Mouse (Mus musculus): ENCODE results near the gene Ldlrad3. TPM values are rescaled to one million over a fixed set of nuclear protein-coding genes. Genes with fewer than 3 reads are reported as not detected.
A peak's percentile ranks its signal among the peaks of the same experiment; 100 is the strongest.

Gene Ldlrad3
- total RNA-seq, 2 experiments from 2014 or later = 6.0 to 6.6 TPM

- intact Hi-C loops (cut with DNase I) = loop anchor here (5.0 kb wide), 1 partner anchor 34 kb away; no protein-coding TSS in a partner anchor
- no peak for DNase-seq
These were observed 38.1 kb downstream of the Ldlrad3 start for GRCm38 (mm10) chr2:102148093-102148492.

GRCm38 (mm10) chr2:102147561-102147960, 38.6 kb downstream of the Ldlrad3 start:
- no peak for DNase-seq
- intact Hi-C loops (cut with DNase I) = loop anchor here (5.0 kb wide), 1 partner anchor 35 kb away; no protein-coding TSS in a partner anchor

- intact Hi-C loops (cut with DNase I) = loop anchor here (5.0 kb wide), 1 partner anchor 36 kb away; no protein-coding TSS in a partner anchor
- no peak for DNase-seq
These were observed 39.8 kb downstream of the Ldlrad3 start for GRCm38 (mm10) chr2:102146386-102146785.

GRCm38 (mm10) chr2:102145036-102145435, 41.1 kb downstream of the Ldlrad3 start:
- no peak for DNase-seq
- intact Hi-C loops (cut with DNase I) = loop anchor here (5.0 kb wide), 1 partner anchor 37 kb away; no protein-coding TSS in a partner anchor

- DNase-seq = no peak
- intact Hi-C loops (cut with DNase I) = no loop called here
These were observed 41.9 kb downstream of the Ldlrad3 start for GRCm38 (mm10) chr2:102144311-102144710.

- no peak for DNase-seq
- intact Hi-C loops (cut with DNase I) = no loop called here
These were observed 43.4 kb downstream of the Ldlrad3 start for GRCm38 (mm10) chr2:102142654-102143271.

- peak in 1 of 2 experiments; percentile 29 for DNase-seq
- intact Hi-C loops (cut with DNase I) = no loop called here
These were observed 44.0 kb downstream of the Ldlrad3 start for GRCm38 (mm10) chr2:102142197-102142623.

GRCm38 (mm10) chr2:102141199-102141598, 45.0 kb downstream of the Ldlrad3 start:
- intact Hi-C loops (cut with DNase I) = no loop called here
- DNase-seq = no peak

- intact Hi-C loops (cut with DNase I) = no loop called here
- no peak for DNase-seq
These were observed 48.3 kb downstream of the Ldlrad3 start for GRCm38 (mm10) chr2:102137922-102138321.

GRCm38 (mm10) chr2:102136184-102136583, 50.0 kb downstream of the Ldlrad3 start:
- no peak for DNase-seq
- intact Hi-C loops (cut with DNase I) = no loop called here

GRCm38 (mm10) chr2:102134510-102135262, 51.5 kb downstream of the Ldlrad3 start:
- intact Hi-C loops (cut with DNase I) = no loop called here
- no peak for DNase-seq

GRCm38 (mm10) chr2:102132945-102133558, 53.1 kb downstream of the Ldlrad3 start:
- intact Hi-C loops (cut with DNase I) = no loop called here
- no peak for DNase-seq

GRCm38 (mm10) chr2:102130198-102130845, 55.9 kb downstream of the Ldlrad3 start:
- DNase-seq = peak in 1 of 2 experiments; percentile 37
- intact Hi-C loops (cut with DNase I) = no loop called here

GRCm38 (mm10) chr2:102129235-102129634, 57.0 kb downstream of the Ldlrad3 start:
- intact Hi-C loops (cut with DNase I) = no loop called here
- DNase-seq = no peak

GRCm38 (mm10) chr2:102128500-102129030, 57.6 kb downstream of the Ldlrad3 start:
- intact Hi-C loops (cut with DNase I) = no loop called here
- DNase-seq = no peak

- DNase-seq = peak in 1 of 2 experiments; percentile 28
- intact Hi-C loops (cut with DNase I) = no loop called here
These were observed 58.3 kb downstream of the Ldlrad3 start for GRCm38 (mm10) chr2:102127791-102128387.

GRCm38 (mm10) chr2:102127221-102127620, 59.0 kb downstream of the Ldlrad3 start:
- no peak for DNase-seq
- intact Hi-C loops (cut with DNase I) = no loop called here

- intact Hi-C loops (cut with DNase I) = no loop called here
- no peak for DNase-seq
These were observed 60.1 kb downstream of the Ldlrad3 start for GRCm38 (mm10) chr2:102126076-102126475.

- intact Hi-C loops (cut with DNase I) = no loop called here
- DNase-seq = no peak
These were observed 61.1 kb downstream of the Ldlrad3 start for GRCm38 (mm10) chr2:102125042-102125441.

- no peak for DNase-seq
- intact Hi-C loops (cut with DNase I) = no loop called here
These were observed 64.1 kb downstream of the Ldlrad3 start for GRCm38 (mm10) chr2:102122146-102122515.

All from heart, postnatal 14 days (tissue).